Mouse (Mus musculus) retina, embryonic 14.5 days (tissue): ENCODE data around the gene Skint8.
"Not testable (repeated sequence)": the region's sequence is repeated elsewhere in the genome, so short reads cannot be mapped to it uniquely, and the experiment has no call there.

ENCODE experiments used
- DNase-seq: peaks from one replicate; pipeline ENCODE4 v3.0.0-alpha.2; 2015; ENCODE audit warnings: low spot score

Gene Skint8

GRCm38 (mm10) chr4:111919092-111919491 lies at the start of gene Skint8:
TSS of gene Skint8 (plus strand) at chr4:111919392.
- DNase-seq, result no peak

- no peak for DNase-seq
Measured at GRCm38 (mm10) chr4:111880112-111880875, 38.9 kb upstream of the Skint8 start.

- DNase-seq, result no peak
Measured at GRCm38 (mm10) chr4:111883543-111883942, 35.6 kb upstream of the Skint8 start.

DNA sequence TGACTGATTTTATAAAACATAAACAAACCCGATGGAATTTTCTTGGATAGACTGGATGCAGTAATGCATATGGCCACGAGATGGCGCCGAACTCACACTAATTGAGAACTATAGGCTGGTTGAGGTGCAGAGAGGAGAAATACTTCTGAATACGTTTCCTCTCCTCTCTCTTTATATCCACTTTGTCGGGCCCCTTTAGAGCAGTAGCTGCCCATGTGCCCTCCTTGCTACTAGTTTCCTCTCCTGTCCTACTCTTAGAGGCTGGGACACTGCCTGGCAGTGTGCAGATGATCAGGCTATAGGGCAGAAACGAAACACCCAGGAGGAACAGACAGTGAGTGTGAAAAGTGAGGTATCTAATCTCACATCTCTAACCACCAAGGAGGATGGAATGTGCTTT lies 33.2 kb upstream of the Skint8 start:
- DNase-seq, result peak; percentile 86

- peak; percentile 89 for DNase-seq
Measured at GRCm38 (mm10) chr4:111886607-111887006, 32.6 kb upstream of the Skint8 start.

DNA sequence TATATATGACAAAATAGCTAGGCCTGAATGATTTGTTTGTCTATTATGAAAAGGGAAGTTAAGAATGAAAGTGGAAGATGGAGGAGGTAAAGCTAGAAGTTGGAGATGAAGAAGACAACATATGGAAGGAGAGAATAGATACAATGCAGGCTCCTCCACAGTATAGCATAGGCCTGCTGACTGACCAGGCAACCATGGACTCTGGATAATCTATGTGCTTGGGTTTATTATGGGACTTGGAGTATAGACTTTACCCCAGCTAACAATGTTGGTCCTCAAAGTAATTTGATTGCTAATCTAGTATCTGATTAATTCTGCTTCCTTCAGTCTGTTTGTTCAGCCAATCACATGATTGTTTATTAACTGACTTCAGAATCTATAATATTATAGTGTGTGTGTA lies 27.1 kb upstream of the Skint8 start:
- no peak for DNase-seq

GRCm38 (mm10) chr4:111897755-111898154 lies 21.4 kb upstream of the Skint8 start:
- DNase-seq, result no peak

- no peak for DNase-seq
Measured at GRCm38 (mm10) chr4:111898566-111898965, 20.6 kb upstream of the Skint8 start.

GRCm38 (mm10) chr4:111900491-111900890 lies 18.7 kb upstream of the Skint8 start:
- not testable (repeated sequence) for DNase-seq

DNA sequence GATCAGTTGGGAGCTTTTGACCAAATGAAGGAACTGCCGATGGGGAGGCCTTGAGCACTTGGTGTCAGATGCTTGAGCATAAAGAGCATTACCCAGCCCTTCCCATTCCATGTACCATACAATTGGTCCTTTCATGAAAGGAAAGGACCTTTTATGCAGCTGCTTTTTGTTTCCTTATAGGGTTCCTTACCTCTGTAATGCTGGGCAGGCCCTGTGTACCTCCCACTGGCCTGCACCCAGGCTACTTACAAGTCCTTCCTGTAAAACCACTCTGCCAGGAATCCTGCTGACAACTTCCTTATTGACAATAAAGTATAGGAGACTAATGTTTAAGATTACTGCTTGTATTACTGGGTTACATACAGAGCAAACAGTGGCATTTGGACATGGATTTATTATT lies 17.7 kb upstream of the Skint8 start:
- DNase-seq, result no peak

DNA sequence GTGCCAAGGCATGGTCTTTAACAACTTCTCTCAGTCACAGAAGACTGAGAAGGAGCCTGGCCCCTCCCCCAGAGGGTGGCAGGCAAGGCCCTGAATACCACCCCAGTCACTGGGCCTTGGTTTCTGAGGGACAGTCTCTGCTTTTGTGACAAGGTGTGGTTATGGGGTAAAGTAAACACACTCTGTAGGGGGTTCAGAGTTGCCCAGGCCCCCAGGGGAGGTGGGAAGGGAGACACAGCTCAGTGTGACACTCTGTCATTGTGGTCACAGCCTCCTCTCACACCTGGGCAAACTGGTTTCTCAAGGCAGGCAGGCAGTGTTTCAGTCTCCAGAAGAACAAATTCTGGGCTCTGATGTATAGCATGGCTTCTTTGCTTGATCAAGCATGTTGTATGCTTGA lies 16.4 kb upstream of the Skint8 start, which contains the start of gene Slc5a9:
Slc5a9 (minus strand) TSS at position 144 of the 400 bp plus-strand sequence.
- DNase-seq, result no peak

DNA sequence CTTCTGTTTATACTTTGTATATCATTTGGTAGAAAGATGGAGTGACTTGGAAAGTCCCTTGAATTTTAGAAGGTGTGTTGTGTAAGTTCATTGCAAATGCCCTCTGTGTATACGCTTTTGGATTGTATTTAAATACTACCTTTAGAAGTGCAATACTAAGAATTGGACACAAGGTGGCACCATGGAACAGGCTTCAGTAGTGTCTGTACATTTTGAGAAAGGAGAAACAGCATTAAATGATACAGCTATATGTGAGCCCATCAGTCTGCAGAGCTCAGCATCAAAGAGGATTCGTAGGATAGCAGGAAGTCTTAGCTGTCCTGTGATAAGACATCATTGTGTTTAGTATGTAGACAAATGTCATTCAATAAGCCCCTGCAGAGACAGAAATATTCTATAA lies 11.3 kb upstream of the Skint8 start:
- DNase-seq, result peak; percentile 81

DNA sequence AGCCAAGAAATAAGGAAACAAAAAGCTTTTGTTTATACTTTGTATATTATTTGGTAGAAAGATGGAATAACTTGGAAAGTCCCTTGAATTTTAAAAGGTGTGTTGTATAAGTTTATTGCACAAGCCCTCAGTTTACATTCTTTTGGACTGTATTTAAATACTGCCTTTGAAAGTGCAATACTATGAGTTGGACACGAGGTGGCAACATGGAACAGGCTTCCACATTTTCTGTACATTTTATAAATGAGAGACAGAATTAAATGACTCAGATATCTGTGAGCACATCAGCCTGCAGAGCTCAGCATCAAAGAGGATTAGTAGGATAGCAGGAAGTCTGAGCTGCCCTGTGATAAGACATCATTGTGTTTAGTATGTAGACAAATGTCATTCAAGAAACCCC lies 42.1 kb downstream of the Skint8 start:
- peak; percentile 56 for DNase-seq

DNA sequence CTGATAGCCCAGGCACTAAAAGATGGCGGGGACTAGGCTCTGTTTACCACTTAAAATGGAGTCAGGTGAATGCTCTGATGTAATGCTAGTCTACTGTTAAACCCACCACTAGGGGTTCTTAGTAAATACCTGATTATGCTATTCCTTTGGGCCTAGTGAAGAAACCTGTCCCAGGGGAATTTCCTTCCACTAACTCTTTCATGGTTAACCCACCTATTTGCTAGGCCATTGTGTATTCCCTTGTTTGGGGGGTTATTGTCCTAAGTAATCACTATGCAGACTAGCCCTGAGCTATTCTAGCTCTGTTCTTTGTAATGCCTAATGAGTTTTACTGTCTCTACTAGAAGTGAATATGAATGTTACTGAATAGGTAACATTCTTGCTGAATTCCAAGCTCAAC lies 44.0 kb downstream of the Skint8 start:
- not testable (repeated sequence) for DNase-seq

DNA sequence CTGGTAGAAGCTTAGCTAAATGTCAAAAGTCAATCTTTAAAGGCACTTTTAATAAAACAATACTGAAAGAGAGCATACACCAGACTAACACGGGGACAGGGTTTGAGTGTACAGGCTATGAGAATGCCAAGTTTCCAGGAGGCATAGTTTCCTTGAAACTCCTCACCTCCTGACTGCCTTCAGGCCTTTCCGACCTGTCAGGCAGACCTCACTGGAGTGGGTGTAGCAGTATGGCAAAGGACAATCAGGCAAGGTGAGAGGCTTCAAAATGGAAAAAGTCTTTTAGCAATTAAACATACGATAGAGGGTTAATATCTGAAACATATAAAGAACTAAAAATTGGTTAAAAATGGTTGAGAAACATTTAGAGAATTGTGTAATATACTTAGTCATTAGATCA lies 44.5 kb downstream of the Skint8 start:
- DNase-seq, result no peak

GRCm38 (mm10) chr4:111972623-111973022 lies 53.4 kb downstream of the Skint8 start, which contains the start of gene Skint7:
TSS of gene Skint7 (plus strand) at chr4:111972923.
- no peak for DNase-seq
